Mouse (Mus musculus): ENCODE results near the gene Lamb3.
"Not testable (repeated sequence)": the region's sequence is repeated elsewhere in the genome, so short reads cannot be mapped to it uniquely, and the experiment has no call there.

Gene Lamb3

DNA sequence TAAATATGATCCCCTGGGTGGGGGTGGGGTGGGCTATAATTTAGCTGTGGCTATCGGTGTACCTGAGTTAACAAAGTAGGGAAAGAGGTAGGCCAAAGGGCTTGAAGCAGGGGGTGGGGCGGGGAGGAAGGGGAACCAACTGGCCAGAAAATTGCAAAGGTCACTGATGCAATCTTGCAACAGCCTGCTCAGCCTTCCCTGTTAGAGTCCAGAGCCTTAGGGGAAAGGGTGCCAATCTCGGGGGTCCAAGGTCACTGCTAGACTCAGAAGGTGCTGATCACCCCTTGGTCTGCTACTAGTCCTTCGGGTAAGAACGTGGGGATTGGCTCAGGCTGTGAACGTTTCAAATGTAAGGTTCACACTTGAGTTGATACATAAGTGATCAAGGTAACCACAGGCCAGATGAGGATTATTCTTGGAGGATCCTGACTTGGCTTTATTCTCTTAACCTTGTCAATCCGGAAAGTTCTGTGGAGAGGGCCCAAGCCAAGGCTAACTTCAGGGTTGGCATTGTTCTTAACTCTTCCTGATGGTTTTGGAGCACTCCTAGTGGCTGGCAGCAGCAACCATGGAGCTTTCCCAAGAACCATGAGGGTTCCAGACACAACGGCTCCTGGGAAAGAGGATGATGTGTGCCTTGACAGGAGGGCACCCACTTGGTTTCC lies 67.0 kb downstream of the Lamb3 start:
- in situ Hi-C loops (cut with MboI, MseI) = no loop called here

- in situ Hi-C loops (cut with MboI, MseI) = no loop called here
Observed at GRCm38 (mm10) chr1:193278414-193279045, 71.0 kb downstream of the Lamb3 start.

DNA sequence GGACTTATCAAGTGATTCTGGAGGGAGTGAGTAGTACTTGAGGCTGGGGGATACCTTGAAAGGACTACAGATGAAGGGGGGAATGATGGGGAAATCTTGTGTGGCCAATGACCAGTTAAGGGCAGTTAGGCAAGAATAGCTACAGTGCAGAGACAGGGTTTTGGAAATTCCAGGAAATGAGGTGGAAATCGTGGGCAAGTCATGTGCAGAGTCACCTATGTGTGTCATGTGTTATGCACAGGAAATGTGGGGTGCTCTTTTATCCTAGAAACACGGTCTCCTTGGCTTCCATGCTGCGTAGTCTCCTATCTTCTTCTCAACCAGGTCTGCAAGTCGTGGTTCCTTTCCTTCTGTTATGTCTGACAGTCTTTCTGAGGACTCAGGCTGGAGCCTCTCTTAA lies 72.0 kb downstream of the Lamb3 start:
- in situ Hi-C loops (cut with MboI, MseI) = no loop called here

- in situ Hi-C loops (cut with MboI, MseI) = no loop called here
Observed at GRCm38 (mm10) chr1:193281344-193281743, 73.8 kb downstream of the Lamb3 start.

DNA sequence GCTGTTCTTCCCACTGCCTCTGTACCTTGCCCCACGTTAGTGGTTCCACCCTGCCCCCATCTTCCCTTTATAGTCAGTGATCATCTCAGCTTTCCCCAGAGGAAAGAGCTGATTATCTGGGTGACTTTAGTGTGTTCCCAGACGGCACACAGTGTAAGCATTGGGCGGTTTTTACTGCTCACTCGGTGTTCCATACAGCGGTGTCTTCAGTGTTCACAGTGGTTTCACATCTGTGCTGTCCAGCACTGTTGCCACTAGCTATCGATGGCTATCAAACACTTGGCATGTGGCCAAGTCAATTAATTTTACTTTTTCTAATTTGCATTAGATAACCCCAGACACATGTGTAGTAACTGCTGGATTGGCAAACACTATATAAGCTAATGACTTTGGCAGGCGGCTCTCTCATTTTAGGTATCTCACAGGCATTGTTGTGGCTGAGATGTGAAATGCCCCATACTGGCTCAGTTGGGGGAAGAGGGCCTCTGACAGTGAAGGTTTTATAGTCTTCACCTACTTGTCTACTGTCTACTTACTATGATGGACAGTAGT lies 76.8 kb downstream of the Lamb3 start:
- in situ Hi-C loops (cut with MboI, MseI) = no loop called here

DNA sequence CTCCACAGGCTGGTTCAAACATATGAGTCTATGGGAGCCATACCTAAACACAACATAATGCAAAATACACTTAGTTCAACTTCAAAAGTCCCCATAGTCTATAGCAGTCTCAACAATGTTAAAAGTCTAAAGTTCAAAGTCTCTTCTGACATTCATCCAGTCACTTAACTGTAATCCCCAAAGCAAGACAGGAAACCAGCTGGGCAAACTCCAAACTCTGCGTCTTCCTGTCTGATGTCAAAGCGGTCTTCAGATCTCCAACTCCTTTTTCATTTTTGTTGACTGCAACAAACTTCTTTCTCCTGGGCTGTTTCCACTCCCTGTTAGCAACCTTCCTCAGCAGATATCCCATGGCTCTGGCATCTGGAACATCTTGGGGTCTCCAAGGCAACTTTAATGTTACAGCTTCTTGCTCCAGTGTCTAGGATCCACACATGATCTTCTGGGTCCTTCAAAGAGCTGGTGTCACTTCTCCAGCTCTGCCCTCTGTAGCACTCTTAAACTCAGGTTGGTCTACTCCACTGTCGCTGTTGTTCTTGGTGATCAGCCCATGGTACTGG lies 78.3 kb downstream of the Lamb3 start:
- in situ Hi-C loops (cut with MboI, MseI) = not testable (repeated sequence)

DNA sequence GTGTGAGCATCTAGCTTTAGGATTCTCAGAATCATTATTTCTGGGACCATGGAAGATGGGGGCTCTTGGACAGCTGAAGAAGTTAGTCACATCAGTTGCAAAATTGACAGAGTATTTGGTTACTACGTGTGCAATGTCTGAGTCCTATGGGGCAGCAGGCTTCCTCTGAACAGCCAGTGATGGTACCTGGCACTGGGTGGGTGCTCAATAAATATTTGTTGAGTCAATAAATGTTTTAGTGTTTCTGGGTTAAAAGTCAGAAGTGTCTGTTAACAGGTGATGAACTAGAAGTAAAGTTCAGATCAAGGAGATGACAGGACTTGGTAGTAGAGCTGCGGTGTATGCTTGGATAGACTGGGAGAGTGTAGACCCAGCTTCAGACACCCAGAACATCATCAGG lies 80.1 kb downstream of the Lamb3 start:
- in situ Hi-C loops (cut with MboI, MseI) = no loop called here

GRCm38 (mm10) chr1:193289076-193289475 lies 81.6 kb downstream of the Lamb3 start:
- in situ Hi-C loops (cut with MboI, MseI) = no loop called here

DNA sequence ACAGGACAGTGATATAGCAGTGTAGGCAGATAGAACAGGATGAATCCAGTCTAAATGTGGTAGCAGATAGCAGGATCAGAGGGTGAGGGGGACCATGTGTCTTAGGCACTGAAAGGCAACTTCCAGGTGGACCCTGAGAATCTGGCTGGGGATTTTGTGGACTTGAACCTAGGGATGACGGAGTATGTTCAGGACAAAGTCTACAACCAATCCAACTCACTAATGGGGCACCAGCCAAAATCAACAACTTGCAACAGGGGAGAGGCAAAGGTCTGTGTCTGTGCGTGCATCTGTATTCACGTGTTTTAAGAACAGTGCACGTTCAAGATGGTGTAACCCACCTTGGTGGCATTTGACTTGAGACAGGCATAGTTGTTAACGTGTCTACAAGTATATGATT lies 82.4 kb downstream of the Lamb3 start:
- in situ Hi-C loops (cut with MboI, MseI) = no loop called here

- in situ Hi-C loops (cut with MboI, MseI) = no loop called here
Observed at GRCm38 (mm10) chr1:193290686-193291085, 83.2 kb downstream of the Lamb3 start.

- in situ Hi-C loops (cut with MboI, MseI) = no loop called here
Observed at GRCm38 (mm10) chr1:193293039-193293438, 85.5 kb downstream of the Lamb3 start.

- in situ Hi-C loops (cut with MboI, MseI) = no loop called here
Observed at GRCm38 (mm10) chr1:193293926-193294325, 86.4 kb downstream of the Lamb3 start.

- in situ Hi-C loops (cut with MboI, MseI) = no loop called here
Observed at GRCm38 (mm10) chr1:193295920-193296319, 88.4 kb downstream of the Lamb3 start.

DNA sequence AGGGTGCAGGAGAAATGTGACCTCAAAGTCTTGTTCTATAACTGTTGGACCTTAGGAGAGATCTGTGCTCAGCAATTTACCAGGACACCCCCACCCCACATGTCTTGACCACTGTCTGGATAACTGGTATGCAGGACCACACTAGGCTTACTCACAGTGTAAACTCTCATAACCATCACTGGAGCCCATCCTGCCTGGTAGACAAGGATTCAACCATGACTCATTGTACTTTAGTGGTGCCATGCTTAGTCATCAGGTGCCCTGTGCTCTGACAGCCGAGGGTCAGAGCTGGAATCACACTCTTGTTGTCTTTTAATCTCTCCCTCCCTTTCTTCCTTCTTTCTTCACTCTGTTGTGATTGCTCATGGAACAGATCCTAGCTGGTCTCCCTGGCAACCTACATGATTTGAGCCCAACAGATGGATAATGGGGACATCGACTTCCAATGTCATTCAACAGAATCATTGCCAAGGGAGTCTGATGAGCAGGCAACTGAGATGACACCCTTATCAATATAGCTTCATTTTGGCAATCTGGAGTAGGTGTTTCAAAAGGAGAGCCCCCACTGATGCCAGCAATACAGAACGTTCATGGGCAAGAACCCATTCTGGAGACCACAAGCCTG lies 90.8 kb downstream of the Lamb3 start:
- in situ Hi-C loops (cut with MboI, MseI) = no loop called here

GRCm38 (mm10) chr1:193299995-193300394 lies 92.5 kb downstream of the Lamb3 start:
- in situ Hi-C loops (cut with MboI, MseI) = no loop called here

GRCm38 (mm10) chr1:193301216-193302092 lies 94.0 kb downstream of the Lamb3 start:
- in situ Hi-C loops (cut with MboI, MseI) = no loop called here

- in situ Hi-C loops (cut with MboI, MseI) = no loop called here
Observed at GRCm38 (mm10) chr1:193302093-193302405, 94.5 kb downstream of the Lamb3 start.

GRCm38 (mm10) chr1:193303096-193303495 lies 95.6 kb downstream of the Lamb3 start:
- in situ Hi-C loops (cut with MboI, MseI) = no loop called here

- in situ Hi-C loops (cut with MboI, MseI) = no loop called here
Observed at GRCm38 (mm10) chr1:193305386-193305785, 97.9 kb downstream of the Lamb3 start.

GRCm38 (mm10) chr1:193306832-193307231 lies 99.3 kb downstream of the Lamb3 start:
- in situ Hi-C loops (cut with MboI, MseI) = no loop called here

DNA sequence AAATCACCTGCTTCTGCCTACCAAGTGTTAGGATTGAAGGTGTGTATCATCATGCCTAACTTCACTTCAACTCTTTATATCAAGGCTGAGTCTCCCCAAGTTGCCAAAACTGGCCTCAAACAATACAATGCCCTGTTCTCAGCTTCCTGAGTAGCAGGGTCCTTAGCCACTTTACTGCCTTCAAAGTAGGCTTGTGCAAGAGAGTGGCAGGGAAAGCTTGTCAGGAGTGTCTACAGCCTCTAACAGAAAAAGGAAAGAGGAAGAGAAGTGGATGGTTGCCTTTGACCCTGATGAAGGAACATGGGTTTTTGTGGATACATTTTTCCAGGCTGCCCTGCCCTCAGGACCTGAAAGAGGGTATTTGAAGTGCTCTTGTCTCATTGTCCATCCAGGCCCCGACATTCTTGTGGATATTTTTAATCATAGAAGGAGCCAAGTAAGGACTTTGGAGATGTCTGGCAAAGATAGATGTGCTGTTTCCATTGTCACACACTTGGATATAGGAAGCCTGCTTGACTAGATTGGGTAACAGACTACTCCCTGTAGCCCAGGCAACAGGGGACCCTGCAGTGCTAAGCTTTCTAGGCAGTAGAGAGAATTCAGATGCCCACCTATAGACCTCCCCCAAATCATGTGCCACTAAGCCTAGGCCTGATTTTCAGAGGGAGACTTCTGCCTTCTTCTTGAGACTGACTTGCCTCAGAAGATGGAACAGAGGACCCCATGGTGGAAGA lies 102.5 kb downstream of the Lamb3 start:
- in situ Hi-C loops (cut with MboI, MseI) = no loop called here

Measured in T-helper 17 cell (primary cell).